Mouse (Mus musculus) embryonic facial prominence, embryonic 10.5 days (tissue): ENCODE measurements around the gene Nmt2. TPM values are rescaled to one million over a fixed set of nuclear protein-coding genes. Genes with fewer than 3 reads are reported as not detected.

ENCODE experiments used
- DNase-seq: peaks from one replicate; pipeline ENCODE4 v3.0.0-alpha.2; 2017; ENCODE audit warnings: low spot score
- H3K27ac ChIP-seq: fragments of 300-500 bp; sonication (generic); replicated peaks from 2 replicates; pipeline ENCODE4 v1.5.1; 2016; ENCODE audit warnings: mild to moderate bottlenecking
- H3K27me3 ChIP-seq: fragments of 300-500 bp; sonication (generic); replicated peaks from 2 replicates; pipeline ENCODE4 v1.6.1; 2016; ENCODE audit warnings: low read depth, mild to moderate bottlenecking; ENCODE audit not compliant: poor library complexity, severe bottlenecking
- H3K36me3 ChIP-seq: fragments of 300-500 bp; sonication (generic); replicated peaks from 2 replicates; pipeline ENCODE4 v1.6.1; 2016; ENCODE audit warnings: mild to moderate bottlenecking, moderate library complexity
- H3K4me1 ChIP-seq: fragments of 300-500 bp; sonication (generic); 2 replicates; pipeline ENCODE4 v1.6.1; 2016
- H3K4me3 ChIP-seq: fragments of 300-500 bp; sonication (generic); 2 replicates; pipeline ENCODE4 v1.5.1; 2016; ENCODE audit warnings: mild to moderate bottlenecking, moderate library complexity
- H3K9me3 ChIP-seq: fragments of 300-500 bp; sonication (generic); 2 replicates; pipeline ENCODE4 v1.6.1; 2016; ENCODE audit warnings: mild to moderate bottlenecking
- WGBS: fragments of 180-500 bp; shearing (Covaris S2); methylation state at CpG from one replicate; pipeline ENCODE4 v1.1.7; 2016; 5-methylcytosine and 5-hydroxymethylcytosine counted together
- polyA plus RNA-seq: library from polyadenylated mRNA; unstranded; fragments of >200 nt; fragmentation: Nextera tagmentation; extraction: Ambion mirVana; gene quantifications from 2 replicates; pipeline ENCODE4 v1.2.1, GENCODE M21; 2016

Gene Nmt2
- polyA plus RNA-seq, 1 experiment from 2014 or later: 50.8 TPM

DNA sequence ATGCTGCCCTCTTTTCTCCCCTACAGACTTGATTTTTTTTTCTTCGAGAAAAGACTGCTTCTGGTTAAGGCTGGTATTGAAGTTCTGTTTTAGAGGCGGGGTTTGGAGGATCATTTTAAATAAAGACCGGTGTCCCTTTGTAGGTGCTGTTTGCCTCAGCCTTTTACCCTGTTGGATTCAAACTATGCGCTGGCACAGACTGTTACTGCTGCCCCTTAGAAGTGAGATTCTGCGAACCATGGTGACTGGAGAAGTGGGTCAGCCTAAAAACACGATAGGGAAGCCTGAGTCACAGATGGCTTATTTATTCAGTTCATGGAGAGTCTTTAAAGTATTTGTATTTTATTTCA lies 1.1 kb downstream of the Nmt2 start:
- Histone ChIP-seq H3K27ac (peak overlapping the region; percentile 87; the same call in 1 of the 2 replicates), H3K27me3 (no peaks in the 10 kb centered on the region), H3K4me1 (peaks cover 16% of the 10 kb centered on the region), H3K4me3 (peak overlapping the region; percentile 81), H3K9me3 (peaks cover 3% of the 10 kb centered on the region; the same call in 1 of the 2 replicates), H3K36me3 (no peaks in the 10 kb centered on the region)
- no peak for DNase-seq
- WGBS: 2% methylated on average over 6 of the region's 6 CpGs

DNA sequence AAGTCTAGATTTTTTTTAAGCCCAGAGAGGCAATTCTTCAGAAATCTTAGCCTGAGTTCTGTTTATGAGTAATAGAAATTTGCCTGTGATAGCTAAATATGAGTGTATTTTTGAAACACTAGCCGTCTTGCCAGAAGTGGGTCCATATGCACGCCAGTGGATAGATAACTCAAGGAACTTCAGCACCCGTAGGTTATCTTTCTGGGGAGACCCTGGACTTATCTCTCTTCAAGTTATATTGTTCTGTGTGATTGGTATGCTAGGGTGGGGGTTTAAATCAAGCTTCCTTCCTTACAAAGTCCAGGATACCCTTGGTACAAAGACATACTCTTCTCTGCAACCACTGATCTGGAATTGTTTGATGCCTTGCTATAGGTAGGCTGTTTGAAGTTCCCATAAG lies 1.7 kb downstream of the Nmt2 start:
- Histone ChIP-seq H3K9me3 (peaks cover 3% of the 10 kb centered on the region; the same call in 1 of the 2 replicates), H3K4me1 (peaks cover 16% of the 10 kb centered on the region), H3K27ac (no peak overlapping the region), H3K4me3 (peak overlapping the region; percentile 81), H3K36me3 (no peaks in the 10 kb centered on the region), H3K27me3 (no peaks in the 10 kb centered on the region)
- WGBS: 85% methylated on average over 3 of the region's 3 CpGs
- no peak for DNase-seq

DNA sequence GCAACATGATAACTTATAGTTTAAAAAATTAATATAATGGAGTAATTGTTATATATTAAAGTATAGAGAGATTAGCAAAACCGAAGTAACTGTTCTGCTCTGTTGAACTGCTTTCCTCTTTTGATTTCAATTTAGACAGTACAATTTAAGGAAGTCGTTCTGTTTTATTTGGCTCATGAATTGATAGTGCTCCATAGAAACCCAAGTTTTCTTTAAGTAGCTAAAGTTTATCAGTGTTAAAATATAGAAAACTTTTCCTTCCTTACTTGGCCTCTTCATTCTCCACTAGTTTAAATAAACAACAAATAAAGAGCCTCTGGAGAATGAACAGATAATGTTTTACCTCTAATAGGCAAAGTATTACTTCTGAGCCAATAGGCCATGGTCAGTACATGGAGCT lies 2.2 kb downstream of the Nmt2 start:
- H3K27me3 ChIP-seq: no peaks in the 10 kb centered on the region
- H3K4me1 ChIP-seq: peaks cover 16% of the 10 kb centered on the region
- peaks cover 3% of the 10 kb centered on the region; the same call in 1 of the 2 replicates for H3K9me3 ChIP-seq
- H3K36me3 ChIP-seq: no peaks in the 10 kb centered on the region
- DNase-seq: no peak
- WGBS: 88% methylated on average over 2 of the region's 2 CpGs
- H3K27ac ChIP-seq: no peak overlapping the region
- H3K4me3 ChIP-seq: no peak overlapping the region

DNA sequence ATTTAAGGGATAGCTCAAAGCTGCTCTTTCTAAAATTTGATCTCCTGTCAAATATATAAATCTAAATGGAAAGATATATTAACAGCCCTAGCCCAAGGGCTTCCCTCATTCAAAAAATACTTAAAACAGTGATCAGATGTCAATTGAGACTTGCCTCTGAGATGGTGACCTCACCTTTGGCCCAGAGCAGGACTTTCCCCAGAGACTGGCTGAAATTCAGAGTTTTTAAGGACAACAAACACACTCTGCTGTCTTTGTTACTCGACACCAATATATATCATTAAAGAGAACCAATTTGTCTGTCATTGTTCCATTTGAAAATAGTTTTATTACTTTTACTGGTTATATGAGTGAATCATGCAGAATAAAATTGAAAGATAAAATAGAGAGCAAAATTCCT lies 5.6 kb downstream of the Nmt2 start:
- H3K27me3 ChIP-seq: no peaks in the 10 kb centered on the region
- no peak overlapping the region for H3K4me3 ChIP-seq
- H3K27ac ChIP-seq: no peak overlapping the region
- H3K36me3 ChIP-seq: no peaks in the 10 kb centered on the region
- no peaks in the 10 kb centered on the region for H3K9me3 ChIP-seq
- WGBS: 73% methylated on average over 1 of the region's 1 CpGs
- no peak for DNase-seq
- H3K4me1 ChIP-seq: peaks cover 9% of the 10 kb centered on the region

DNA sequence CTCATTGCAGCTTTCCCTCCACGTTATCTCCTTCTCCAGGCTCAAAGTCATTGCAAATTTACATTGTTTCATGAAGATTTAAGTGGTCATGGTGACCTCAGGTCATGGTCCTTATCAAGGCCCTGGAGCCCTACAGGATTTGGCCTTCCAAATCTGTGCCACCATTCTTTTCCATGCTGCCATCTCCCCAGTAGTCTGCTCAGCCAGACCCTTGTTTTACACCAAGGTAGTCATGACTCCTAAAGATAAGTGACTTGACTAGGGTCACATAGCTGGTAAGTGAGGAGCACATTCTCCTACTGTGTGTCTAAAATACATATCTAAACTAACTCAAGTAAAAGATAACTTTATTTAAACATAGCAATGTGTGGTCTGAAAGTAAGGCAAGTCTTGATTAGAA lies 8.2 kb downstream of the Nmt2 start:
- Histone ChIP-seq H3K4me3 (no peak overlapping the region), H3K27ac (no peak overlapping the region), H3K9me3 (no peaks in the 10 kb centered on the region), H3K27me3 (no peaks in the 10 kb centered on the region), H3K36me3 (no peaks in the 10 kb centered on the region), H3K4me1 (no peaks in the 10 kb centered on the region)
- DNase-seq: no peak
- 92% methylated on average over 1 of the region's 1 CpGs for WGBS

DNA sequence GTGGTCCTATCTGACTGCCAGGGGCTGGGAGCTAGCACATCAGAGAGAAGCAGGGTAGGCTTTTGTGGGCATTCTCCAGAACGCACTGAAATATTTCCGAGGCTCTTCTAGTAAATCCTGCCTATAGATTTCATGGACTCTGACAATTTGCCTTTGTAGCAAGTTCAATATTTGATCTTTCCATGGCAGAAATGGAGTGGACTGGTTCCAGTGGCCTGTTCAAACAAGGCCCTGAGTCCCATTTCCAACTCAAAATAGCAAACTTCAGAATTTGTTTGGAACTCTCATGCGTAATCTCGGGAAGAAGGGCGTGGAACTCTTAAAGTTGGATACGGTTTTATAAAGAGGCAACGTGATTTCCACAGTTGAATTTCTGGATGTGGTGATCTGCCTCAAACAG lies 11.8 kb downstream of the Nmt2 start:
- no peak for DNase-seq
- WGBS: 96% methylated on average over 7 of the region's 7 CpGs
- no peak overlapping the region for H3K4me3 ChIP-seq
- no peaks in the 10 kb centered on the region for H3K27me3 ChIP-seq
- no peak overlapping the region for H3K27ac ChIP-seq
- no peaks in the 10 kb centered on the region for H3K9me3 ChIP-seq
- no peaks in the 10 kb centered on the region for H3K36me3 ChIP-seq
- no peaks in the 10 kb centered on the region for H3K4me1 ChIP-seq

DNA sequence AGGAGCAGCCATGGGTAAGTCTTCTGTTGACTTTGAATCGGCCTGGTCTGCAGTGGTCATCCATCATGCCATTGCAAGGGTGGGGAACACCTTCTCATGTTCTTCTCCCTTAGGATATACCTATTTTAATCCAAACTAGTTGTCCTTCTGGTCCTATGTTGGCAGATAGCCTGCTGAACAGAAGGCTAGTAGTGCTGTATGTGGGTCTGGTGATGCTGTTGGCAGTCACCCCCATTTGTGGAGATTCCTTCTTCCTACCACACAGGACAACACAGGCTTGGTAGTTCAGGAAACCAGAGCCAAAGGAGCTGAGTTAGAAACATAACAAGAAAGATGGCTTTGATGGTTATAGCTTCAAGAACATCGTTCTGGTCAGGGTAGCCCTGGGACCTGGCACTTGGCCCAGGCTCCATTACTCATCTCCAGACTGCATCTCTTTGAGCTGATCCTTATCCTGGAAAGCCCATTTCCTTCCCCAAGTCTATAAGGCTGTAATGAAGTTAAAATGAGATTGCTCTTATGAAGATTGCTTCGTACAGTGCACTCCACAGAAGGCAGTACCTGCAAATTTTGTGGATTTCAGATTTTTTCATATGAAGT lies 21.5 kb downstream of the Nmt2 start:
- DNase-seq: no peak
- 90% methylated on average over 3 of the region's 3 CpGs for WGBS
- Histone ChIP-seq H3K27me3 (no peaks in the 10 kb centered on the region), H3K36me3 (peaks cover 24% of the 10 kb centered on the region), H3K9me3 (no peaks in the 10 kb centered on the region), H3K4me1 (no peaks in the 10 kb centered on the region), H3K27ac (no peak overlapping the region), H3K4me3 (no peak overlapping the region)

DNA sequence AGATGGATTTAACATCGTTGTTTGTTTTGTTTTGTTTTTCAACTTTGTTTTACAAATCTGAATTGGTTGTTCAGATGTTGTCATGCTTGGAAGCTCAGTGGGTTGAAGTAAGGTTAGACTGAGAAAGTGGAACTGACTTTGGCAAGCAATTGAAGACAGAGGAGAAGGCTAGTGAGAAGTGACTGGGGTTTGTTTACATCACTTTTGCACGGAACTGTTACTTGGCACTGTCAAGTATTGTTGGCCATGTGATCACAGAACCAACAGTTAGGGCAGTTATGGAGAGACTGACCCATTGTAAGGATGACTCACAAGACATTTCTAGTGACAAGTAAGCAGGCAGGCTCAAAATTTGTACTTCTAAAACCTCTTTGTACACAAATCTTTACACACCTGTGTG lies 39.1 kb downstream of the Nmt2 start:
- WGBS: 90% methylated on average over 2 of the region's 2 CpGs
- 0 out of 2 replicates have a peak, but pooled peaks cover 5% of the 10 kb centered on the region for H3K9me3 ChIP-seq
- no peaks in the 10 kb centered on the region for H3K4me1 ChIP-seq
- H3K4me3 ChIP-seq: no peak overlapping the region
- peaks cover 72% of the 10 kb centered on the region for H3K36me3 ChIP-seq
- H3K27me3 ChIP-seq: no peaks in the 10 kb centered on the region
- no peak overlapping the region for H3K27ac ChIP-seq
- no peak for DNase-seq

DNA sequence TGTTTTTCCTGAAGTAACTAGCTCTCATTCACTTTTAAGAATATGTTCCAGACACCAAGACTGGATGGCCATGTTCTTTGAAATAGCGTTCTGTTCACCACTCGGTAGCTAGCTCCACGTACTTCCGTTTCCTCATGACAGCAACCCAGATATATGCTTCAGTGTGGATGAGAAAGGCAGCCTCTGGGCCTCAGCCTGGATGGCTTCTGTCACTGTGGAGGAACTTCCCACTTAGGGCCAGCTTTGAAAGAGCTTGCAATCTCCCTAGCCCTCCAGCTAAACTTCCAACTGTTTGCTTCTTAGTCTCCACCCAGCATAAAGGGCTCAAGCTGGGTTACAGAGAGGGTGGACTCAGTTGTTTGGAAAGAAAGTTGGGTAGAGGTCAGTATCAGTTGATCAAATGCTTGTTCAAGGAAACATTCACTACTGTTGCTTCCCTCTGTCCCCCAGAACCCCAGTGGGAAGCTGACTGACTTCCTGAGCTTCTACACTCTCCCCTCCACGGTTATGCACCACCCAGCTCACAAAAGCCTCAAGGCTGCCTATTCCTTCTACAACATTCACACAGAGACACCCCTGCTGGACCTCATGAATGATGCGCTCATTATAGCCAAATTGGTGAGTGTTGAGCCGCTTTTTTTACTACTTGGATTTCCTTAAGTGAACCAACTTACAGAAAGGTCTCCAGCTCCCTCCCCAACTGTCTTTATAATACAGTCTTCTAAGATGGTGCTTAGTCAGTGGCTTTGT lies 40.5 kb downstream of the Nmt2 start:
- 0 out of 2 replicates have a peak, but pooled peaks cover 5% of the 10 kb centered on the region for H3K9me3 ChIP-seq
- no peaks in the 10 kb centered on the region for H3K4me1 ChIP-seq
- DNase-seq: no peak
- WGBS: 92% methylated on average over 7 of the region's 7 CpGs
- no peak overlapping the region for H3K27ac ChIP-seq
- peaks cover 72% of the 10 kb centered on the region for H3K36me3 ChIP-seq
- no peak overlapping the region for H3K4me3 ChIP-seq
- H3K27me3 ChIP-seq: no peaks in the 10 kb centered on the region

DNA sequence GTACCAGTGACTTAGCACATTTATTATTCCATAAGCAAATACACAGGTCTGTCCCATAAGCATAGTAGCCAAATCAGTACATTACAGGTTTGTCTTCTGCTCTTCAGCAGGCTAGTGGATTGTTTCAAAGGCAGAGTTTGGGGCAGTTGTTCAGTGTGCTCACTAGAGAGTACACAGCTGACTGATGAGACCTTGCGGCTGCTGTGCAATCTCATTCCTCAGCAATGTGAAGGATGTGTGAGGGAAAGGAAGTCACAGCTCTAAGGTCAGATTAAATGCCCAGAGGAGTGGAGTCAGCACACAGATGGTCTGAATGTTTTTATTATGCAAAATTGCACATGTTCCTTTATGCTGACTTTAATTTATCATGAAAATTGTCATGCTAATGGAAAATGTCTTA lies 42.5 kb downstream of the Nmt2 start:
- DNase-seq: no peak
- Histone ChIP-seq H3K27me3 (no peaks in the 10 kb centered on the region), H3K27ac (no peak overlapping the region), H3K36me3 (peaks cover 75% of the 10 kb centered on the region), H3K4me1 (peaks cover 9% of the 10 kb centered on the region), H3K4me3 (no peak overlapping the region), H3K9me3 (0 out of 2 replicates have a peak, but pooled peaks cover 5% of the 10 kb centered on the region)
- 98% methylated on average over 1 of the region's 1 CpGs for WGBS

DNA sequence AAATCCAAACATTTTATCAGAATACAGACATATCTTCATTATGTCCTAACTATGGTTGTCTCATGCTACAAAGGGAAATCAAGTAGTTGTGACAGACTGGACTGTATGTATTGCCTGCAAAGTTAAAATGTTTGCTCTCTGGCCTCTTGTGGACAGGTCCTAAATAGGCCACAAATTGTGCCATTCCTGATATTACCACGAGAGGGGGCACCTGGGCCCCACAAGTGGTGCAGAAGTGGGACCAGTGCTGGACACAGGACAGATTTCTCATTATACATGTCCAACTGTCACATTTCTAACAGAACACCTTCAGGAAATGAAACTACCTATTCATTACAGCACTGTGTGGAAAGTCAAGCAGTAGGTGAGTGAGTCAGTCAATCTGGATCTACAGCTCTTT lies 43.3 kb downstream of the Nmt2 start:
- H3K27ac ChIP-seq: no peak overlapping the region
- H3K4me1 ChIP-seq: peaks cover 13% of the 10 kb centered on the region
- 33% methylated on average over 1 of the region's 1 CpGs for WGBS
- peaks cover 71% of the 10 kb centered on the region for H3K36me3 ChIP-seq
- H3K4me3 ChIP-seq: no peak overlapping the region
- H3K27me3 ChIP-seq: no peaks in the 10 kb centered on the region
- DNase-seq: peak; percentile 32
- 0 out of 2 replicates have a peak, but pooled peaks cover 5% of the 10 kb centered on the region for H3K9me3 ChIP-seq

DNA sequence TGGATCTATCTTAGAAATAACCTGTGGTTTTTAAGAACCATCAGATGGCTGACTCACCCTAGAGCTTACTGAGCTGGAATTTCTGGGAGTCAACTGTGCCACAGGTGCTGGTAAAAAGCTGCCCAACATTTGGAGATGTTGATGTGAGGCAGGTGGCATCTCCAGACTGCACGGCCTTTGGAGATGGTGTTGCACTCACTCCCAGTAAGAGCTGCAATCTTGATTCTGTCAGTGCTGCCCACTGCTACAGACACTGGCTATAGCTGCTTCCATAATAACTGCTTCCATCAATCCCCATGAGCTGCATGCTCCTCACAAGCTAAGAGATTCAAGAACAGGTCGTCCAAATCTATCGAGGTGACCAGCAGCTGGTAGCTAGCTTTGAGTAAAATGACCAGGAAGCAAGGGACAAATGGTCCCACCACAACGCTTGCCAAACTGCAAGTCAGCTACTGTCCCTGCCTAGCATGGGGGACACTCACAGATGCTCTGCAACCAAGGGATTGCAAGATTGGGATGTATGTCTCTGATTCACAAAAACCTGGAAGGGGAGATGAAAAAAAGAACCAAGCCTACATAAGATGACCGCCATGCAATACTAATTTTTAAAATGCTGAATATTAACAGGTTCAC lies 47.2 kb downstream of the Nmt2 start:
- no peaks in the 10 kb centered on the region for H3K9me3 ChIP-seq
- H3K27me3 ChIP-seq: peaks cover 7% of the 10 kb centered on the region
- H3K4me3 ChIP-seq: peak overlapping the region; percentile 79
- H3K4me1 ChIP-seq: peaks cover 20% of the 10 kb centered on the region
- peaks cover 37% of the 10 kb centered on the region for H3K36me3 ChIP-seq
- no peak overlapping the region for H3K27ac ChIP-seq
- no peak for DNase-seq
- 86% methylated on average over 5 of the region's 5 CpGs for WGBS

DNA sequence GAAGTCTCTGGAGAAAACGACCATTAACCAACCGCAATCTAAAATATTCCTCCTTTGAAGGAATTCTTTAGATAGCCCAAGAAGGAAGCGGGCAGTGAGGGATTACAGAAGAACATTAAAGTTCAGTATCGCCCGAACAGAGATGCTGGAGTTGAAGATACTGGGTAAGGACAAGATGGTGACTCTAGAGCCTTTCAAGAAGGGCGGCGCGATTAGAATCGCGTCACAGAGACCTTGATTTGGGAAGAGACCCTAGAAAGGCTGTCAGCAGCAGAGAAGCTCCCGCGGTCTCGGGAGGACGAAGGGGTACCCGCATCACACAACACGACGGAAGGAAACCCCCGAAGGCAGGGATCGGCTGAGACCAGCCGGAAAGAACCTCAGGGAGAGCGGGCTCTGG lies 48.0 kb downstream of the Nmt2 start:
- DNase-seq: no peak
- 3% methylated on average over 21 of the region's 21 CpGs for WGBS
- Histone ChIP-seq H3K4me3 (peak overlapping the region; percentile 79), H3K27me3 (peaks cover 14% of the 10 kb centered on the region), H3K4me1 (peaks cover 20% of the 10 kb centered on the region), H3K36me3 (peaks cover 28% of the 10 kb centered on the region), H3K9me3 (no peaks in the 10 kb centered on the region), H3K27ac (peak overlapping the region; percentile 89)
